Mouse (Mus musculus): ENCODE results near the gene Tnrc6c. TPM values are rescaled to one million over a fixed set of nuclear protein-coding genes. Genes with fewer than 3 reads are reported as not detected.
A peak's percentile ranks its signal among the peaks of the same experiment; 100 is the strongest.

The Tnrc6c gene
- polyA plus RNA-seq, 1 experiment from 2014 or later: 20.0 TPM

GRCm38 (mm10) chr11:117713375-117713774, 59.3 kb downstream of the Tnrc6c start:
- Histone ChIP-seq H3K27ac (ENCODE audit: low read depth, low read length) (no peak overlapping the region), H3K4me3 (ENCODE audit: low read depth, low read length) (no peak overlapping the region), H3K9me3 (replicated peaks; ENCODE audit: control insufficient read depth, low read length) (no peaks in the 10 kb centered on the region), H3K9ac (ENCODE audit: low read length) (no peak overlapping the region), H3K27me3 (replicated peaks; ENCODE audit: control insufficient read depth, insufficient read depth, low read length) (no peaks in the 10 kb centered on the region), H3K4me1 (ENCODE audit: control insufficient read depth, insufficient read depth, low read length) (no peaks in the 10 kb centered on the region), H3K4me2 (ENCODE audit: low read length) (no peak overlapping the region), H3K36me3 (ENCODE audit: control insufficient read depth, insufficient read depth, low read length) (peaks cover 41% of the 10 kb centered on the region)
- no peak for ATAC-seq
- WGBS: 91% methylated on average over 6 of the region's 6 CpGs
- DNase-seq (ENCODE audit: low spot score): no peak

GRCm38 (mm10) chr11:117718838-117719237, 64.7 kb downstream of the Tnrc6c start:
- 96% methylated on average over 3 of the region's 3 CpGs for WGBS
- H3K36me3 ChIP-seq (ENCODE audit: control insufficient read depth, insufficient read depth, low read length): peaks cover 85% of the 10 kb centered on the region

GRCm38 (mm10) chr11:117724604-117725301, 70.7 kb downstream of the Tnrc6c start:
- Histone ChIP-seq H3K36me3 (ENCODE audit: control insufficient read depth, insufficient read depth, low read length) (peaks cover 52% of the 10 kb centered on the region), H3K4me1 (ENCODE audit: control insufficient read depth, insufficient read depth, low read length) (no peaks in the 10 kb centered on the region), H3K27ac (ENCODE audit: low read depth, low read length) (no peak overlapping the region), H3K9ac (ENCODE audit: low read length) (no peak overlapping the region), H3K4me3 (ENCODE audit: low read depth, low read length) (no peak overlapping the region), H3K4me2 (ENCODE audit: low read length) (no peak overlapping the region), H3K9me3 (replicated peaks; ENCODE audit: control insufficient read depth, low read length) (no peaks in the 10 kb centered on the region), H3K27me3 (replicated peaks; ENCODE audit: control insufficient read depth, insufficient read depth, low read length) (no peaks in the 10 kb centered on the region)
- 85% methylated on average over 6 of the region's 6 CpGs for WGBS
- DNase-seq (ENCODE audit: low spot score) (no peak), ATAC-seq (no peak)

More at GRCm38 (mm10) chr11:117718838-117719237, 64.7 kb downstream of the Tnrc6c start:
- Histone ChIP-seq H3K27ac (ENCODE audit: low read depth, low read length) (no peak overlapping the region), H3K9me3 (replicated peaks; ENCODE audit: control insufficient read depth, low read length) (no peaks in the 10 kb centered on the region), H3K4me3 (ENCODE audit: low read depth, low read length) (no peak overlapping the region), H3K27me3 (replicated peaks; ENCODE audit: control insufficient read depth, insufficient read depth, low read length) (no peaks in the 10 kb centered on the region), H3K4me2 (ENCODE audit: low read length) (no peak overlapping the region), H3K9ac (ENCODE audit: low read length) (no peak overlapping the region), H3K4me1 (ENCODE audit: control insufficient read depth, insufficient read depth, low read length) (no peaks in the 10 kb centered on the region)
- no peak for DNase-seq (ENCODE audit: low spot score)
- ATAC-seq: no peak

- Histone ChIP-seq H3K27ac (ENCODE audit: low read depth, low read length) (no peak overlapping the region), H3K9me3 (replicated peaks; ENCODE audit: control insufficient read depth, low read length) (no peaks in the 10 kb centered on the region), H3K9ac (ENCODE audit: low read length) (no peak overlapping the region), H3K4me3 (ENCODE audit: low read depth, low read length) (no peak overlapping the region), H3K36me3 (ENCODE audit: control insufficient read depth, insufficient read depth, low read length) (peaks cover 31% of the 10 kb centered on the region), H3K4me2 (ENCODE audit: low read length) (no peak overlapping the region), H3K27me3 (replicated peaks; ENCODE audit: control insufficient read depth, insufficient read depth, low read length) (no peaks in the 10 kb centered on the region), H3K4me1 (ENCODE audit: control insufficient read depth, insufficient read depth, low read length) (no peaks in the 10 kb centered on the region)
- DNase-seq (ENCODE audit: low spot score): no peak
- no peak for ATAC-seq
- WGBS: 96% methylated on average over 4 of the region's 4 CpGs
Observed at GRCm38 (mm10) chr11:117727031-117727430, 72.9 kb downstream of the Tnrc6c start.

- H3K4me1 ChIP-seq (ENCODE audit: control insufficient read depth, insufficient read depth, low read length): no peaks in the 10 kb centered on the region
- H3K9ac ChIP-seq (ENCODE audit: low read length): no peak overlapping the region
- 93% methylated on average over 5 of the region's 5 CpGs for WGBS
- H3K36me3 ChIP-seq (ENCODE audit: control insufficient read depth, insufficient read depth, low read length): peaks cover 24% of the 10 kb centered on the region
- H3K9me3 ChIP-seq (replicated peaks; ENCODE audit: control insufficient read depth, low read length): no peaks in the 10 kb centered on the region
- ATAC-seq (no peak), DNase-seq (ENCODE audit: low spot score) (no peak)
- H3K4me3 ChIP-seq (ENCODE audit: low read depth, low read length): no peak overlapping the region
- no peak overlapping the region for H3K27ac ChIP-seq (ENCODE audit: low read depth, low read length)
- H3K27me3 ChIP-seq (replicated peaks; ENCODE audit: control insufficient read depth, insufficient read depth, low read length): no peaks in the 10 kb centered on the region
- no peak overlapping the region for H3K4me2 ChIP-seq (ENCODE audit: low read length)
Observed at GRCm38 (mm10) chr11:117728245-117728644, 74.2 kb downstream of the Tnrc6c start.

- no peaks in the 10 kb centered on the region for H3K27me3 ChIP-seq (replicated peaks; ENCODE audit: control insufficient read depth, insufficient read depth, low read length)
- peaks cover 25% of the 10 kb centered on the region for H3K36me3 ChIP-seq (ENCODE audit: control insufficient read depth, insufficient read depth, low read length)
- peak; percentile 30 for DNase-seq (ENCODE audit: low spot score)
- no peak overlapping the region for H3K4me2 ChIP-seq (ENCODE audit: low read length)
- H3K4me1 ChIP-seq (ENCODE audit: control insufficient read depth, insufficient read depth, low read length): no peaks in the 10 kb centered on the region
- no peak overlapping the region for H3K9ac ChIP-seq (ENCODE audit: low read length)
- no peak overlapping the region for H3K4me3 ChIP-seq (ENCODE audit: low read depth, low read length)
- WGBS: 80% methylated on average over 1 of the region's 1 CpGs
- H3K9me3 ChIP-seq (replicated peaks; ENCODE audit: control insufficient read depth, low read length): no peaks in the 10 kb centered on the region
- H3K27ac ChIP-seq (ENCODE audit: low read depth, low read length): no peak overlapping the region
- no peak for ATAC-seq
Observed at GRCm38 (mm10) chr11:117728841-117729240, 74.8 kb downstream of the Tnrc6c start.

GRCm38 (mm10) chr11:117729341-117729740, 75.3 kb downstream of the Tnrc6c start:
- no peaks in the 10 kb centered on the region for H3K9me3 ChIP-seq (replicated peaks; ENCODE audit: control insufficient read depth, low read length)
- WGBS: 95% methylated on average over 3 of the region's 3 CpGs
- ATAC-seq: no peak

GRCm38 (mm10) chr11:117729798-117730489, 75.9 kb downstream of the Tnrc6c start:
- Histone ChIP-seq H3K4me1 (ENCODE audit: control insufficient read depth, insufficient read depth, low read length) (no peaks in the 10 kb centered on the region), H3K4me3 (ENCODE audit: low read depth, low read length) (no peak overlapping the region), H3K36me3 (ENCODE audit: control insufficient read depth, insufficient read depth, low read length) (peaks cover 24% of the 10 kb centered on the region), H3K4me2 (ENCODE audit: low read length) (no peak overlapping the region), H3K27me3 (replicated peaks; ENCODE audit: control insufficient read depth, insufficient read depth, low read length) (no peaks in the 10 kb centered on the region), H3K9me3 (replicated peaks; ENCODE audit: control insufficient read depth, low read length) (no peaks in the 10 kb centered on the region), H3K27ac (ENCODE audit: low read depth, low read length) (no peak overlapping the region), H3K9ac (ENCODE audit: low read length) (no peak overlapping the region)
- WGBS: 89% methylated on average over 7 of the region's 7 CpGs
- DNase-seq (ENCODE audit: low spot score): no peak
- no peak for ATAC-seq

More at GRCm38 (mm10) chr11:117729341-117729740, 75.3 kb downstream of the Tnrc6c start:
- Histone ChIP-seq H3K9ac (ENCODE audit: low read length) (no peak overlapping the region), H3K36me3 (ENCODE audit: control insufficient read depth, insufficient read depth, low read length) (peaks cover 25% of the 10 kb centered on the region), H3K4me3 (ENCODE audit: low read depth, low read length) (no peak overlapping the region), H3K4me2 (ENCODE audit: low read length) (no peak overlapping the region), H3K27ac (ENCODE audit: low read depth, low read length) (no peak overlapping the region), H3K27me3 (replicated peaks; ENCODE audit: control insufficient read depth, insufficient read depth, low read length) (no peaks in the 10 kb centered on the region), H3K4me1 (ENCODE audit: control insufficient read depth, insufficient read depth, low read length) (no peaks in the 10 kb centered on the region)
- DNase-seq (ENCODE audit: low spot score): no peak

- ATAC-seq: no peak
- 83% methylated on average over 4 of the region's 4 CpGs for WGBS
- H3K4me2 ChIP-seq (ENCODE audit: low read length): no peak overlapping the region
Observed at GRCm38 (mm10) chr11:117730490-117730838, 76.4 kb downstream of the Tnrc6c start.

More at GRCm38 (mm10) chr11:117730490-117730838, 76.4 kb downstream of the Tnrc6c start:
- no peak overlapping the region for H3K27ac ChIP-seq (ENCODE audit: low read depth, low read length)
- H3K36me3 ChIP-seq (ENCODE audit: control insufficient read depth, insufficient read depth, low read length): peaks cover 28% of the 10 kb centered on the region
- H3K27me3 ChIP-seq (replicated peaks; ENCODE audit: control insufficient read depth, insufficient read depth, low read length): no peaks in the 10 kb centered on the region
- no peaks in the 10 kb centered on the region for H3K4me1 ChIP-seq (ENCODE audit: control insufficient read depth, insufficient read depth, low read length)
- no peak overlapping the region for H3K9ac ChIP-seq (ENCODE audit: low read length)
- no peak for DNase-seq (ENCODE audit: low spot score)
- no peaks in the 10 kb centered on the region for H3K9me3 ChIP-seq (replicated peaks; ENCODE audit: control insufficient read depth, low read length)
- no peak overlapping the region for H3K4me3 ChIP-seq (ENCODE audit: low read depth, low read length)
